In genomic region chr12:73793744-73794143, GRCm38 (mm10) we compare ENCODE assay signal across 9 mouse cellular contexts.
DNase-seq lines count a peak whose midpoint lies in the region; ATAC-seq and TF ChIP-seq lines count a peak whose summit lies in the region.
"Had no signal": no experiment of that assay in that cellular context is flagged by ENCODE, and none has a peak within 500 bp of the region (broad histone marks: within the 10 kb centered on the region; RNA-seq: fewer than 3 reads in every experiment).

No protein-coding gene starts in this region.

- DNase-seq in adrenal gland, postnatal 14 days, result peak; percentile 37
- DNase-seq in adrenal gland, postnatal 10 days, result no peak
- DNase-seq in liver, result no peak
- peak; percentile 33 for DNase-seq in heart, postnatal 4 days
- peak; percentile 35 for DNase-seq in midbrain, postnatal 0 days (ENCODE audit: low spot score)
- no peak for DNase-seq in spleen, postnatal 14 days (ENCODE audit: low spot score in 2 of 2)
- no peak for DNase-seq in urinary bladder, adult 18-20 months (ENCODE audit: low spot score in 2 of 2)
- DNase-seq: liver, embryonic 13.5 days had no signal

- peaks cover 12% of the 10 kb centered on the region; the same call in 1 of the 2 replicates for H3K4me1 ChIP-seq in liver, embryonic 12.5 days
- peaks cover 18% of the 10 kb centered on the region for H3K4me1 ChIP-seq in midbrain, postnatal 0 days (ENCODE audit: insufficient read depth, low read length)

- TF ChIP-seq CTCF in midbrain, postnatal 0 days (IDR thresholded peaks at IDR 0.05), result peak; percentile 34

- WGBS in liver, embryonic 12.5 days (ENCODE audit: insufficient replicate concordance), result 21% methylated on average over 5 of the region's 5 CpGs
- WGBS in midbrain, postnatal 0 days, result 17% methylated on average over 5 of the region's 5 CpGs

- peaks cover 10% of the 10 kb centered on the region; the same call in 1 of the 2 replicates for H3K27me3 ChIP-seq in liver, embryonic 12.5 days (replicated peaks)
- no peaks in the 10 kb centered on the region for H3K27me3 ChIP-seq in midbrain, postnatal 0 days (ENCODE audit: insufficient read depth, low read length)

- H3K27ac ChIP-seq in liver, embryonic 12.5 days, result no peak overlapping the region
- H3K27ac ChIP-seq in midbrain, postnatal 0 days (ENCODE audit: low read depth, low read length), result no peak overlapping the region
- H3K27ac ChIP-seq: liver, embryonic 13.5 days had no signal

- no peaks in the 10 kb centered on the region for H3K36me3 ChIP-seq in liver, embryonic 12.5 days
- no peaks in the 10 kb centered on the region for H3K36me3 ChIP-seq in midbrain, postnatal 0 days (ENCODE audit: insufficient read depth, low read length)
- H3K36me3 ChIP-seq: liver, embryonic 13.5 days had no signal

- H3K9me3 ChIP-seq in liver, embryonic 12.5 days (replicated peaks), result no peaks in the 10 kb centered on the region
- H3K9me3 ChIP-seq in midbrain, postnatal 0 days (ENCODE audit: low read length), result no peaks in the 10 kb centered on the region
- H3K9me3 ChIP-seq: liver, embryonic 13.5 days had no signal

- H3K4me2 ChIP-seq in liver, embryonic 12.5 days, result peak overlapping the region; percentile 25; the same call in 1 of the 2 replicates
- peak overlapping the region; percentile 15; the same call in 1 of the 2 replicates for H3K4me2 ChIP-seq in midbrain, postnatal 0 days (ENCODE audit: low read depth, low read length, poor library complexity, severe bottlenecking)
- H3K4me2 ChIP-seq: liver, embryonic 13.5 days had no signal

- no peak for ATAC-seq in liver, embryonic 12.5 days
- no peak for ATAC-seq in midbrain, postnatal 0 days (ENCODE audit: low FRiP score)

- no peak overlapping the region for H3K9ac ChIP-seq in liver, embryonic 12.5 days
- no peak overlapping the region for H3K9ac ChIP-seq in midbrain, postnatal 0 days (replicated peaks; ENCODE audit: low read length, poor library complexity, severe bottlenecking)
- H3K9ac ChIP-seq: liver, embryonic 13.5 days had no signal

- no peak overlapping the region for H3K4me3 ChIP-seq in liver, embryonic 12.5 days
- no peak overlapping the region for H3K4me3 ChIP-seq in midbrain, postnatal 0 days (ENCODE audit: low read depth, low read length)
- H3K4me3 ChIP-seq: liver, embryonic 13.5 days had no signal

Comparison
In these comparisons a context has a peak if more than half of its experiments do, and no peak if none do; other contexts are left out.
1. DNase-seq: peak in adrenal gland, postnatal 14 days (single experiment), heart, postnatal 4 days (single experiment) and midbrain, postnatal 0 days (single experiment); none in adrenal gland, postnatal 10 days (single experiment), liver (single experiment), spleen, postnatal 14 days (0 of 2) and urinary bladder, adult 18-20 months (0 of 2).